Mouse (Mus musculus): ENCODE measurements around the gene Asgr2.
"Not testable (repeated sequence)": the region's sequence is repeated elsewhere in the genome, so short reads cannot be mapped to it uniquely, and the experiment has no call there.

Gene Asgr2

GRCm38 (mm10) chr11:70091986-70092783 lies at the start of gene Asgr2:
Gene Asgr2, plus strand, starts transcription at chr11:70092644.
- no peak for DNase-seq (ENCODE audit: low read depth, low spot score)

- no peak for DNase-seq (ENCODE audit: low read depth, low spot score)
These were observed 48.8 kb upstream of the Asgr2 start for GRCm38 (mm10) chr11:70043665-70044064.

DNA sequence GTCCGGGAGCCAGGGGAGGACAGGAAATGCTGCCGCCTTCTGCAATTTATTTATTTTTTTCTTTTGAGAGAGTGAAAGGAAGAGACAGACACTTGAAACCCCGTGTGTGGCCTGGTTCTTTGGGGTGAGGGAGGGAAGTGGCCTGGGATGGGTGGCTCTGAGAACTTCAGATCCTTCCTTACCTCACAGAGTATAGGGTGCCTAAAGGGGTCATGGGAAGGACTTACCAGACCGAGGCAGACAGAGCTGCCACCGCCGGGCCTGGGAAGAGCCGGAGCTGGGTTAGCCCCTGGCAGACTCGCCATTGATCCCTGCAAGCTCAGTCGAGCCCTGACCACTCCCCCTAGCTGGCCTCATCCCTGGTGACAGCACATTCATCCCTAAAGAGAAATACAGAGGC lies 47.0 kb upstream of the Asgr2 start:
- DNase-seq (ENCODE audit: low read depth, low spot score) = no peak

DNA sequence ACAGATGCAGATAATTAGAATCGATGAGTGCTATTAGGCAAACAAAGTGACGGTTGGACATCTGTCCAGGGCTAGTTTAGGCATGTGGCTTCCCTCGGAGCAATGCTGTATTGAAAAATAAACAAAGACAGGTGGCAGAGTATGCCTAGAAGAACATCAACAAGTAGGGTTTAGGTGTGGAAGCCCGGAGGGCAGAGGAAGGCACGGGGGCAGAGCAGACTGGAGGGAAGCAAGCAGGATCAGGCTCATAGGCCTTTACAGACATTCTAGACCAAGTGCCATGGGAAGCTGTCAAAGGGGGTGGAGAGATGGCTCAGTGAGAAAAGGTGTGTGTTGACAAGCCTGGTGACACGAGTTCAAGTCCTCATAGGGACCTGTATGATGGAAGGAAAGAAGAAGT lies 43.1 kb upstream of the Asgr2 start:
- no peak for DNase-seq (ENCODE audit: low read depth, low spot score)

- DNase-seq (ENCODE audit: low read depth, low spot score) = no peak
These were observed 42.6 kb upstream of the Asgr2 start for GRCm38 (mm10) chr11:70049816-70050215.

- no peak for DNase-seq (ENCODE audit: low read depth, low spot score)
These were observed 39.3 kb upstream of the Asgr2 start for GRCm38 (mm10) chr11:70053156-70053555.

- DNase-seq (ENCODE audit: low read depth, low spot score) = no peak
These were observed 38.4 kb upstream of the Asgr2 start, which contains the start of gene Asgr1 for GRCm38 (mm10) chr11:70053898-70054570. Gene Asgr1, plus strand, starts transcription at chr11:70054085.

- no peak for DNase-seq (ENCODE audit: low read depth, low spot score)
These were observed 36.7 kb upstream of the Asgr2 start for GRCm38 (mm10) chr11:70055618-70056214.

GRCm38 (mm10) chr11:70057805-70058204 lies 34.6 kb upstream of the Asgr2 start:
- DNase-seq (ENCODE audit: low read depth, low spot score) = no peak

- no peak for DNase-seq (ENCODE audit: low read depth, low spot score)
These were observed 32.5 kb upstream of the Asgr2 start for GRCm38 (mm10) chr11:70059930-70060329.

DNA sequence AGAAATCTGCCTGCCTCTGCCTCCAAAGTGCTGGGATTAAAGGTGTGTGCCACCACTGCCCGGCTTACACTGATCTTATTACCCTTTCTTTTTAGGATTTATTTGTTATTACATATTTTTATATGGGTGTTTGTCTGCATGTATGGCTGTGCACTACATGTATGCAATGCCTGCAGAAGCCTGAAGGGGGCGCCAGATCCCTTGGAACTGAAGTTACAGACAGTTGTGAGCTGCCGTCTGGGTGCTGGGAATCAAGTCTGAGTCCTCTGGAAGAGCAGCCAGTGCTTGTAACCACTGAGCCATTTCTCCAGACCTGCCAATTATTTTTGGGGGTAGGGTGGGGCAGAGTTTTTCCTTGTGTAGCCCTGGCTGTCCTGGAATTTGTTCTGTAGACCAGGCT lies 29.4 kb upstream of the Asgr2 start:
- DNase-seq (ENCODE audit: low read depth, low spot score) = no peak

GRCm38 (mm10) chr11:70066701-70067100 lies 25.7 kb upstream of the Asgr2 start:
- no peak for DNase-seq (ENCODE audit: low read depth, low spot score)

DNA sequence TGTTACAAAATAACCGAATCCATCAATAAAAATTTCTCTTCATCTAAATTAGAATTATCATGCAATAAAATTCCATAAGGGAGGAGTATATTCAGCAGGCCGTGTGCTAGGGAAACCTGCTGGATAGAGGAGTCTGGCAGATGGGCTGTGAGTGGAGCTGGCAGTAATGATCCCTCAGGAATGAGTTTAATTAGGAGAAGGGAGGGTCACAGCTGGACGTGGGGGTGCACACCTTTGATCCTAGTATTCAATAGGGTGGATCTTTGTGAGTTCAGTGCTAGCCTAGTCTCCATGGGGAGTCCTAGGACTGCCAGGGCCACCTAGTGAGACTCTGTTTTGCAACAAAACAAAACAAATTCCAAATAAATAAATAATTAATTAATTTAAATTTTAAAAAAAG lies 24.2 kb upstream of the Asgr2 start:
- no peak for DNase-seq (ENCODE audit: low read depth, low spot score)

GRCm38 (mm10) chr11:70070057-70070456 lies 22.4 kb upstream of the Asgr2 start:
- DNase-seq (ENCODE audit: low read depth, low spot score) = no peak

DNA sequence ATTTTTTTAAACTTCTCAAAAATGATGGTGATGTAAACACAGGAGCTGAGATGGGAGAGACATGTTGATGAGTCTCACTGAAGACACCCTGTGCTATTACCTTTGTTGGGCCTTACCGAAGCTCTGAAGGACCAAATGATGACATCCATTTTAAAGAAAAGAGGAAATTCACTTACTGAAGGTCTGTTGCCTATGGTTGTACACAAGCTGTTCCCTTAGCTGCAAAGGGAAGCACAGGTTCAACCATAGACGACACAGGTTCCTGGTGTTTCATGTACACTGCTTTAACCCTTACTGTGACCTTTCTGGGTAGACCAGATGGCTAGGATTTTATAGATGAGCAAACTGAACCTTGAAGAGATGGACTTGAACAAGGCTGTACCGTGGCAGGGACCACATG lies 21.8 kb upstream of the Asgr2 start:
- not testable (repeated sequence) for DNase-seq (ENCODE audit: low read depth, low spot score)

- no peak for DNase-seq (ENCODE audit: low read depth, low spot score)
These were observed 17.9 kb upstream of the Asgr2 start for GRCm38 (mm10) chr11:70074379-70075071.

- DNase-seq (ENCODE audit: low read depth, low spot score) = no peak
These were observed 16.9 kb upstream of the Asgr2 start for GRCm38 (mm10) chr11:70075581-70075980.

DNA sequence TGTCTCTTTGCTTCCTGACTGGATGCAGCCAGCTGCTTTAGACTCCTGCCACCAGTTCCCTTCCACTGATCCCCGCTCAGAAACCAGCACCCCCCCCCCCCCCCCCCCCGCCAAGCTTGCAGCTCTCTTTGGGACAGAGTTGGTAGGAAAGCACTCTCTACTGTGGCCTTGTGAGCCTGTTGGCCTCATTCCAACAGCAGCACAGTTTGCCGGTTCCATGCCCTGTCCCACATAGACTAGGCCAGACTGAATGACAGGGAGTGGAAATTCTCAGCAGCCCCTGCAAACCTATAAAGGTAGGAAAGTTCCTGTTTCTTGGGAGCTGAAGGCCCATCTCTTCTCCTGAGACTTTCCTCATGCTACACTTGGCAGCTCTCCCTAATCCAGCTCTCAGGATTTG lies 15.0 kb upstream of the Asgr2 start:
- no peak for DNase-seq (ENCODE audit: low read depth, low spot score)

DNA sequence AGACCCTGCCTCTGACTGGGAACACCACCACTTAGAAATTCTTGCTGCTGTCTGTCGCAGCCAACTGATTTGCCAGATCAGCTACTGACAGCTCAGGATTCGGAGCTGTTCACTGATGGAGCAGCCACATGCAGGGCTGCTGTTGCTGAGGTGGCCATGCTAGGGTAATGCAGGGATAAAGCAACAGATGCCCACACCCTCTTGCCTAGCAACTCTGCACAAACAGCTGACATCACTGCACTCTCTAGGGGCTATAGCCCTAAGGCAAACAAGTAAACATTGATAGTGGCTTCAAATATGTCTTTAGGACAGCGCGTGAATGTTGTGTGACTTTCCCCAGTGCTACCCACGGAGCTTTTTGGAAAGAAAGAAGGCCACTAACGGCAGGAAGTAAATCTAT lies 13.3 kb upstream of the Asgr2 start:
- DNase-seq (ENCODE audit: low read depth, low spot score) = no peak

GRCm38 (mm10) chr11:70079928-70080327 lies 12.5 kb upstream of the Asgr2 start:
- DNase-seq (ENCODE audit: low read depth, low spot score) = no peak

- no peak for DNase-seq (ENCODE audit: low read depth, low spot score)
These were observed 11.4 kb upstream of the Asgr2 start for GRCm38 (mm10) chr11:70080803-70081590.

Data from telencephalon, adult 2 months (tissue).